In genomic region chr2:36203011-36203825, GRCm38 (mm10) we compare ENCODE assay signal across 7 mouse cellular contexts. TPM values are rescaled to one million over a fixed set of nuclear protein-coding genes. Genes with fewer than 3 reads are reported as not detected.
DNase-seq lines count a peak whose midpoint lies in the region; ATAC-seq and TF ChIP-seq lines count a peak whose summit lies in the region.

No protein-coding gene starts in this region.

- no peaks in the 10 kb centered on the region for H3K36me3 ChIP-seq in testis, adult 2 months (ENCODE audit: control insufficient read depth, insufficient read depth, low read length)
- no peaks in the 10 kb centered on the region for H3K36me3 ChIP-seq in limb, embryonic 15.5 days

- TF ChIP-seq CTCF in testis, adult 2 months (IDR thresholded peaks at IDR 0.05; ENCODE audit: control insufficient read depth, insufficient read depth, insufficient replicate concordance, low read depth, low read length), result no peak
- TF ChIP-seq CTCF in cortical plate, adult 2 months (IDR thresholded peaks at IDR 0.05; ENCODE audit: extremely low read depth, insufficient read depth, low read length), result no peak

- no peak for DNase-seq in testis, postnatal 14 days (ENCODE audit: low spot score)
- peak; percentile 42 for DNase-seq in heart, postnatal 4 days
- DNase-seq in natural killer cell, adult 2 months (ENCODE audit: low spot score in 2 of 2), result peak; percentile 29 to 63
- peak; percentile 49 for DNase-seq in testis, postnatal 10 days (ENCODE audit: low spot score)

- peak overlapping the region; percentile 67 for H3K4me2 ChIP-seq in limb, embryonic 15.5 days

- H3K4me3 ChIP-seq in testis, adult 2 months (ENCODE audit: control insufficient read depth, low read depth, low read length), result peak overlapping the region; percentile 2; the same call in 1 of the 2 replicates
- peak overlapping the region; percentile 17; the same call in 1 of the 2 replicates for H3K4me3 ChIP-seq in cortical plate, adult 2 months (ENCODE audit: insufficient read depth, low read length)
- peak overlapping the region; percentile 39 for H3K4me3 ChIP-seq in limb, embryonic 15.5 days

- peaks cover 3% of the 10 kb centered on the region for H3K4me1 ChIP-seq in testis, adult 2 months (ENCODE audit: control insufficient read depth, insufficient read depth, low read length)
- H3K4me1 ChIP-seq in cortical plate, adult 2 months (ENCODE audit: control insufficient read depth, insufficient read depth, low read length), result peaks cover 3% of the 10 kb centered on the region; the same call in 1 of the 2 replicates
- peaks cover 28% of the 10 kb centered on the region for H3K4me1 ChIP-seq in limb, embryonic 15.5 days

- no peak overlapping the region for H3K27ac ChIP-seq in testis, adult 2 months (ENCODE audit: control insufficient read depth, insufficient read depth, low read depth, low read length)
- no peak overlapping the region for H3K27ac ChIP-seq in cortical plate, adult 2 months (ENCODE audit: insufficient read depth, low read length)
- H3K27ac ChIP-seq in limb, embryonic 15.5 days, result no peak overlapping the region

- H3K27me3 ChIP-seq in testis, adult 2 months (ENCODE audit: control insufficient read depth, insufficient read depth, low read length), result no peaks in the 10 kb centered on the region
- H3K27me3 ChIP-seq in limb, embryonic 15.5 days, result peaks cover 67% of the 10 kb centered on the region

- 2% methylated on average over 39 of the region's 39 CpGs for WGBS in limb, embryonic 15.5 days

- TF ChIP-seq POLR2A in testis, adult 2 months (IDR thresholded peaks at IDR 0.05; ENCODE audit: control insufficient read depth, low read depth, low read length), result no peak
- TF ChIP-seq POLR2A in cortical plate, adult 2 months (IDR thresholded peaks at IDR 0.05; ENCODE audit: extremely low read depth, insufficient read depth, low read length), result no peak

- H3K9ac ChIP-seq in limb, embryonic 15.5 days, result peak overlapping the region; percentile 21; the same call in 1 of the 2 replicates

- no peak for ATAC-seq in limb, embryonic 15.5 days (ENCODE audit: insufficient number of reproducible peaks, low FRiP score, low TSS enrichment, low read depth)

- no peaks in the 10 kb centered on the region for H3K9me3 ChIP-seq in limb, embryonic 15.5 days

RNA-seq across cellular contexts. Expression of gene Ptgs1, which starts 27.0 kb away (rescaled TPM):
- polyA plus RNA-seq in testis, adult 2 months (2012; rRNA removed), result 0.74 and 5.4 TPM in 2 replicates
- polyA plus RNA-seq in cortical plate, adult 2 months (2012; rRNA removed), result 15.4 and 16.6 TPM in 2 replicates
- total RNA-seq in heart, postnatal 4 days (2021), result 10 to 100 TPM; 13.7 to 16.0 TPM
- polyA plus RNA-seq in limb, embryonic 15.5 days (2015; fragmentation: Nextera tagmentation; extraction: Ambion mirVana), result 21.8 and 23.0 TPM in 2 replicates
